Mouse (Mus musculus): Measurements from ENCODE around the gene Pom121l2. TPM values are rescaled to one million over a fixed set of nuclear protein-coding genes. Genes with fewer than 3 reads are reported as not detected.

Gene Pom121l2
- polyA plus RNA-seq, 1 experiment, result not detected

- DNase-seq, result no peak
- H3K4me3 ChIP-seq (replicated peaks; ENCODE audit: extremely low read depth, low read depth, low read length), result no peak overlapping the region
- H3K4me1 ChIP-seq (ENCODE audit: control insufficient read depth, insufficient read depth, low read length), result peaks cover 6% of the 10 kb centered on the region; the same call in 1 of the 2 replicates
- TF ChIP-seq POLR2A (IDR thresholded peaks at IDR 0.05; ENCODE audit: borderline replicate concordance, extremely low read depth, low read depth, low read length) (no peak), CTCF (IDR thresholded peaks at IDR 0.05; ENCODE audit: insufficient read depth, low read length) (no peak)
- 44% methylated on average over 3 of the region's 3 CpGs for WGBS
These were observed 17.4 kb downstream of the Pom121l2 start for GRCm38 (mm10) chr13:21998412-21998811.

- DNase-seq, result no peak
- WGBS, result 53% methylated on average over 4 of the region's 4 CpGs
- TF ChIP-seq CTCF (IDR thresholded peaks at IDR 0.05; ENCODE audit: insufficient read depth, low read length) (no peak), POLR2A (IDR thresholded peaks at IDR 0.05; ENCODE audit: borderline replicate concordance, extremely low read depth, low read depth, low read length) (no peak)
- Histone ChIP-seq H3K4me1 (ENCODE audit: control insufficient read depth, insufficient read depth, low read length) (peaks cover 6% of the 10 kb centered on the region; the same call in 1 of the 2 replicates), H3K4me3 (replicated peaks; ENCODE audit: extremely low read depth, low read depth, low read length) (no peak overlapping the region)
These were observed 18.2 kb downstream of the Pom121l2 start for GRCm38 (mm10) chr13:21999147-21999546.

- WGBS, result 78% methylated on average over 2 of the region's 2 CpGs
- no peak for TF ChIP-seq POLR2A (IDR thresholded peaks at IDR 0.05; ENCODE audit: borderline replicate concordance, extremely low read depth, low read depth, low read length)
- no peak for TF ChIP-seq CTCF (IDR thresholded peaks at IDR 0.05; ENCODE audit: insufficient read depth, low read length)
- 0 out of 2 replicates have a peak, but pooled peaks cover 3% of the 10 kb centered on the region for H3K4me1 ChIP-seq (ENCODE audit: control insufficient read depth, insufficient read depth, low read length)
- DNase-seq, result no peak
- H3K4me3 ChIP-seq (replicated peaks; ENCODE audit: extremely low read depth, low read depth, low read length), result no peak overlapping the region
These were observed 20.4 kb downstream of the Pom121l2 start for GRCm38 (mm10) chr13:22001346-22001745.

GRCm38 (mm10) chr13:22001823-22002222, 20.8 kb downstream of the Pom121l2 start:
- 20% methylated on average over 5 of the region's 5 CpGs for WGBS
- DNase-seq, result no peak
- Histone ChIP-seq H3K4me1 (ENCODE audit: control insufficient read depth, insufficient read depth, low read length) (0 out of 2 replicates have a peak, but pooled peaks cover 2% of the 10 kb centered on the region), H3K4me3 (replicated peaks; ENCODE audit: extremely low read depth, low read depth, low read length) (no peak overlapping the region)
- TF ChIP-seq CTCF (IDR thresholded peaks at IDR 0.05; ENCODE audit: insufficient read depth, low read length) (no peak), POLR2A (IDR thresholded peaks at IDR 0.05; ENCODE audit: borderline replicate concordance, extremely low read depth, low read depth, low read length) (no peak)

- Histone ChIP-seq H3K4me1 (ENCODE audit: control insufficient read depth, insufficient read depth, low read length) (no peaks in the 10 kb centered on the region), H3K4me3 (replicated peaks; ENCODE audit: extremely low read depth, low read depth, low read length) (peak overlapping the region; percentile 63)
- under 1% methylated on average over 45 of the region's 45 CpGs for WGBS
- DNase-seq, result peak; percentile 54
- no peak for TF ChIP-seq CTCF (IDR thresholded peaks at IDR 0.05; ENCODE audit: insufficient read depth, low read length)
- no peak for TF ChIP-seq POLR2A (IDR thresholded peaks at IDR 0.05; ENCODE audit: borderline replicate concordance, extremely low read depth, low read depth, low read length)
These were observed 24.8 kb downstream of the Pom121l2 start for GRCm38 (mm10) chr13:22005605-22006333.

GRCm38 (mm10) chr13:22006334-22007120, 25.5 kb downstream of the Pom121l2 start:
- 1% methylated on average over 38 of the region's 38 CpGs for WGBS
- Histone ChIP-seq H3K4me3 (replicated peaks; ENCODE audit: extremely low read depth, low read depth, low read length) (peak overlapping the region; percentile 63), H3K4me1 (ENCODE audit: control insufficient read depth, insufficient read depth, low read length) (no peaks in the 10 kb centered on the region)
- no peak for TF ChIP-seq CTCF (IDR thresholded peaks at IDR 0.05; ENCODE audit: insufficient read depth, low read length)
- no peak for TF ChIP-seq POLR2A (IDR thresholded peaks at IDR 0.05; ENCODE audit: borderline replicate concordance, extremely low read depth, low read depth, low read length)
- no peak for DNase-seq

GRCm38 (mm10) chr13:22007121-22007510, 26.1 kb downstream of the Pom121l2 start:
- TF ChIP-seq CTCF (IDR thresholded peaks at IDR 0.05; ENCODE audit: insufficient read depth, low read length) (no peak), POLR2A (IDR thresholded peaks at IDR 0.05; ENCODE audit: borderline replicate concordance, extremely low read depth, low read depth, low read length) (no peak)
- 15% methylated on average over 18 of the region's 18 CpGs for WGBS
- H3K4me1 ChIP-seq (ENCODE audit: control insufficient read depth, insufficient read depth, low read length), result no peaks in the 10 kb centered on the region
- no peak for DNase-seq
- H3K4me3 ChIP-seq (replicated peaks; ENCODE audit: extremely low read depth, low read depth, low read length), result no peak overlapping the region

- Histone ChIP-seq H3K4me3 (replicated peaks; ENCODE audit: extremely low read depth, low read depth, low read length) (no peak overlapping the region), H3K4me1 (ENCODE audit: control insufficient read depth, insufficient read depth, low read length) (no peaks in the 10 kb centered on the region)
- TF ChIP-seq CTCF (IDR thresholded peaks at IDR 0.05; ENCODE audit: insufficient read depth, low read length), result no peak
- no peak for TF ChIP-seq POLR2A (IDR thresholded peaks at IDR 0.05; ENCODE audit: borderline replicate concordance, extremely low read depth, low read depth, low read length)
- 60% methylated on average over 7 of the region's 7 CpGs for WGBS
- no peak for DNase-seq
These were observed 26.9 kb downstream of the Pom121l2 start for GRCm38 (mm10) chr13:22007872-22008271.

GRCm38 (mm10) chr13:22008707-22009106, 27.7 kb downstream of the Pom121l2 start:
- no peaks in the 10 kb centered on the region for H3K4me1 ChIP-seq (ENCODE audit: control insufficient read depth, insufficient read depth, low read length)
- DNase-seq, result no peak
- WGBS, result 80% methylated on average over 3 of the region's 3 CpGs
- TF ChIP-seq POLR2A (IDR thresholded peaks at IDR 0.05; ENCODE audit: borderline replicate concordance, extremely low read depth, low read depth, low read length) (no peak), CTCF (IDR thresholded peaks at IDR 0.05; ENCODE audit: insufficient read depth, low read length) (no peak)
- no peak overlapping the region for H3K4me3 ChIP-seq (replicated peaks; ENCODE audit: extremely low read depth, low read depth, low read length)
